Mouse (Mus musculus) brain, embryonic 14.5 days (tissue): ENCODE results near the gene Ddo.

Source experiments
- CTCF ChIP-seq: fragments of 200-500 bp; IDR thresholded peaks from 2 replicates; pipeline ENCODE4 v1.5.1; 2012; ENCODE audit warnings: inconsistent platforms, mild to moderate bottlenecking, moderate library complexity, borderline replicate concordance; ENCODE audit not compliant: insufficient read depth, insufficient read length; ENCODE audit errors: extremely low read depth
- POLR2A ChIP-seq: fragments of 200-500 bp; IDR thresholded peaks from 2 replicates; pipeline ENCODE4 v1.6.1; 2012; ENCODE audit warnings: mild to moderate bottlenecking, inconsistent platforms, borderline replicate concordance; ENCODE audit not compliant: poor library complexity, insufficient read depth, insufficient read length, severe bottlenecking; ENCODE audit errors: extremely low read depth

DNA sequence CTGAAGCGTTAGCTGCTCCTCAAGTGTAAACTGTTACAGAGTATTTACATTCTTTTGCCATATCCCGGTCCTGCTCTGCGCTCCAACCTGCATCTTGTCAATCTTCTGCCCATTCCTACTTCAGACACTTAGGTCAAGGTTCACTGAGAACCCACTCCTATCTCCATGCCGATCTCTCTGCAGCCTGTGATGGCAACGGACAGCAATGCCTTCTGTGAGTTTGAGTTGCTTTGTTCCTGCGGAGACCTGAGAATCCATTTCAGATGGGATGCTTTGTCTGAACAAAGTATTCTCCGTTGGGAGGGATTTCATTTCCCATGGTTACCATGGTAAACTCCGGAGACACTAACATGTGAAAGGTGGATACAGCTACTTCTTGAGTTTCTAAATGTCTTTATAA, 55.8 kb downstream of the Ddo start:
- no peak for TF ChIP-seq CTCF
- TF ChIP-seq POLR2A = no peak
